Mouse (Mus musculus): Measurements from ENCODE around the gene Sept11. TPM values are rescaled to one million over a fixed set of nuclear protein-coding genes. Genes with fewer than 3 reads are reported as not detected.

Gene Sept11
- polyA plus RNA-seq, 1 experiment from 2014 or later, result 82.0 TPM

DNA sequence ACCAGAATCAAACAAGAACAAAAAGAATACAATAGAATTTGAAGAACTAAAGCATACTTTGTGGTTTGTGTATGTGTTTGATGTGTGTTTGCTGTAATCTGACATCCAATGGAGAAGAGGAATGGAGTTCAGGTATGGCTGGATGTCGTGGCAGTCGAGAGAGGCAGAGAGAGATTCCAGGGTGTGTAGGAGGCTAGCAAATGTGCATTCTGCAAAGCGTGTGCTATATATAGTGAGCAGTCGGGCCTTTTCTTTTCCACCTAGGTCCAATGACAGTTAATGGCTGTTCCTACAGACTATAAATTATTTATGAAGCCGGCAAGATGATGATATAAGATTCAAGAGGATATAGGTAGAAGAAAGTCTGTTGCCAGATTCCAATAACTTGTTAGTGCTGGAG is 20.3 kb downstream of the Sept11 start:
- Histone ChIP-seq H3K9me3 (no peaks in the 10 kb centered on the region), H3K4me2 (no peak overlapping the region), H3K4me1 (peaks cover 29% of the 10 kb centered on the region), H3K27ac (replicated peaks) (no peak overlapping the region), H3K4me3 (no peak overlapping the region), H3K36me3 (peaks cover 13% of the 10 kb centered on the region), H3K9ac (no peak overlapping the region), H3K27me3 (replicated peaks) (no peaks in the 10 kb centered on the region)
- ATAC-seq (ENCODE audit: extremely low read depth, insufficient number of reproducible peaks, low FRiP score, low TSS enrichment), result no peak
- WGBS, result 56% methylated on average over 5 of the region's 5 CpGs

DNA sequence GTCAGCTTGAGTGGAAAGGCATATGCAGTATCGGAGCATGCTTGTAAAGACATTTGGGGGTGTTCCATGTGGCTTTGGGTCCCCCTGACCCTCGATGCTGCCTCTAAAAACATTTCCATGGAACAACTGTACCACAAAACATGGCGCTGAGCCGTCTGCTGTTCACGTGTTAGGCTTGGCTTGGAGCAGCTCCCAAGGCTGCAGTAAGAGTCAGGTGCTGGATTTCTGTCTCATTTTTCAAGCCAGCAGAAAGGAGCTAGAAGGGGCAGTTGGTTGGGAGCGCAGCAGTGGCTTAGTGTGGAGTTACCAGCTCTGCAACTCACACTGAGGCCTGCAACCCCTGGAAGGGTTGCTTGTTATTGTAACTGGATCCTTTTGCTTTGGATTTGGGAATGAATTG is 21.3 kb downstream of the Sept11 start:
- H3K9me3 ChIP-seq, result no peaks in the 10 kb centered on the region
- no peak for ATAC-seq (ENCODE audit: extremely low read depth, insufficient number of reproducible peaks, low FRiP score, low TSS enrichment)
- H3K4me3 ChIP-seq, result no peak overlapping the region
- no peaks in the 10 kb centered on the region for H3K27me3 ChIP-seq (replicated peaks)
- no peak overlapping the region for H3K9ac ChIP-seq
- H3K27ac ChIP-seq (replicated peaks), result 0 out of 2 replicates have a peak overlapping the region, but pooled peaks have one; percentile 2
- peaks cover 29% of the 10 kb centered on the region for H3K4me1 ChIP-seq
- 79% methylated on average over 6 of the region's 6 CpGs for WGBS
- H3K36me3 ChIP-seq, result peaks cover 13% of the 10 kb centered on the region
- H3K4me2 ChIP-seq, result no peak overlapping the region

DNA sequence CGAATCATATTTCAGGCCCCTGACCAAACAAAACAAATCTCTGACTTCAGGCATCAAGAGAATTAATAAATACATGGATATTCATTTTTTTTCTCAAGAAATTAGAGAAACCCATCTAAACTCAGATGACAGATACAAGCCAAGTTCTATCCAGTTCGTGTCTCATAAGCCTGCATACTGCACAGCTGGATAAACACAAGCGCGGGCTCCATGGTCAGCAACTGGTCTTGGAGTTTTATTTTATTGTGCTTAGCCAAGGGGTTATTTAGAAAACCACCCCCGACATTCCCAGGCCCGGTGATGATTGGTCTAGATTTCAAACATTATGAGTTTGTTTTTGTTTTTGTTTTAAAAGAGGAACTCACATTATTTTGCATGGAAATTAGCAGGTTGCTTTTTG is 21.8 kb downstream of the Sept11 start:
- Histone ChIP-seq H3K9ac (no peak overlapping the region), H3K9me3 (no peaks in the 10 kb centered on the region), H3K4me1 (peaks cover 29% of the 10 kb centered on the region), H3K4me2 (no peak overlapping the region), H3K27me3 (replicated peaks) (no peaks in the 10 kb centered on the region), H3K27ac (replicated peaks) (no peak overlapping the region), H3K36me3 (peaks cover 9% of the 10 kb centered on the region), H3K4me3 (no peak overlapping the region)
- 79% methylated on average over 6 of the region's 6 CpGs for WGBS
- no peak for ATAC-seq (ENCODE audit: extremely low read depth, insufficient number of reproducible peaks, low FRiP score, low TSS enrichment)

DNA sequence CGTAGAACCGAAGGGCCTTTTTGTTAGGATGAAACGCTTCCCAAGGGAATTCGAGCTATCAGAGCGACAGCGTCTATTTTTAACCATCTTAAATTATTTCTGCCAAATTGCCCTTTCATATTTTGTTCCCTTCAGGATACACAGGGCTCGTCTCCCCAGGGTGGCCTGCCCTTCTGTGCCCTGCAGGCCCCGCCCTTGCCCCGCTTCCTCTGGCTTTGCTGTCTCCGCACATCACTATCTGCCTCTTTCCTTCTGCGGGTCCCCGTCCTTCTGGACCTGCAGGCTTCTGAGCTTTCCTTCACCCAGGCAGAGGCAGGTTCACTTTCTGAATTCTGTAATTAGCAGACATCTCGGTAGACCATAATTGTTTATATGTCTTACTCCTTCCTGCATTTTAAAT is 22.6 kb downstream of the Sept11 start:
- H3K4me1 ChIP-seq, result peaks cover 37% of the 10 kb centered on the region
- H3K4me3 ChIP-seq, result no peak overlapping the region
- peaks cover 7% of the 10 kb centered on the region for H3K36me3 ChIP-seq
- no peak overlapping the region for H3K9ac ChIP-seq
- no peaks in the 10 kb centered on the region for H3K9me3 ChIP-seq
- H3K27me3 ChIP-seq (replicated peaks), result no peaks in the 10 kb centered on the region
- H3K4me2 ChIP-seq, result no peak overlapping the region
- ATAC-seq (ENCODE audit: extremely low read depth, insufficient number of reproducible peaks, low FRiP score, low TSS enrichment), result no peak
- 64% methylated on average over 13 of the region's 13 CpGs for WGBS
- H3K27ac ChIP-seq (replicated peaks), result no peak overlapping the region

DNA sequence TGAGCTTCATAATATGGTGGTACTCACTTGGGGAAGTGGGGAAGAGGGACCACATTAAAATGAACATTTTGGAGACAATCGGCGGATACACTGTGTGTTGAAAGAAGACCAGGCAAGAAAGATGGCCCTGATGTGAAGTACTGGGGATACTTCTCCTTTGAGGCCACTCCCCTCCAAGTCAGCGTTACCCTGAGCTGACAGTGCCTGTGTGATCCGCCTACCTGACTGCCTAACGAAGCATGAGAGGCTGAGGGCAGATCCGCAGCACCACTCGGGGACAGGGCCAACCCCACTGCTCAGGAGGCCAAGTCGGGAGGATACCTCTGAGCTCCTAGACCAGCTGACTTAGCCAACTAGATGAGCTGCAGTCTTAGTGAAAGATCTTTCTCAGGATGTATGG is 24.4 kb downstream of the Sept11 start:
- Histone ChIP-seq H3K4me2 (no peak overlapping the region), H3K27me3 (replicated peaks) (no peaks in the 10 kb centered on the region), H3K4me3 (no peak overlapping the region), H3K27ac (replicated peaks) (no peak overlapping the region), H3K9me3 (no peaks in the 10 kb centered on the region), H3K9ac (no peak overlapping the region), H3K4me1 (peaks cover 42% of the 10 kb centered on the region), H3K36me3 (peaks cover 4% of the 10 kb centered on the region)
- 84% methylated on average over 8 of the region's 8 CpGs for WGBS
- no peak for ATAC-seq (ENCODE audit: extremely low read depth, insufficient number of reproducible peaks, low FRiP score, low TSS enrichment)

DNA sequence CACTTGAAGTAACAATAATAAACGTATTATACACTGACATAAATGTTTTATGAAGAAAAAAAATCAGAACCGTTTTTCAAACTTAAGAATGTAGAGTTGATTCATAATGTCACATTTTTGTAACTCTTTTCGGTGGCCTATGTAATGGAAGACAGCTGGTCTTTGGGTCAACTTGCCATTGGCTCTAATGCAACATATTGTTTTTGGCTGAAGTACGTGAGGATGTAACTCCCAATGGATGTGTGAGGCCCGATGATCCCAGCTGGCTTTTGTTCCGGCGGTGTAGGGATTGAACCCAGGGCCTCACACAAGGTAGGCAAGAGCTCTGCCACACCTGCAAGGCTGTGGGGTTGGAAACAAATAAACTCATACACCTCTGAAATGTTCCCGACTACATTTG is 28.4 kb downstream of the Sept11 start:
- 79% methylated on average over 8 of the region's 8 CpGs for WGBS

DNA sequence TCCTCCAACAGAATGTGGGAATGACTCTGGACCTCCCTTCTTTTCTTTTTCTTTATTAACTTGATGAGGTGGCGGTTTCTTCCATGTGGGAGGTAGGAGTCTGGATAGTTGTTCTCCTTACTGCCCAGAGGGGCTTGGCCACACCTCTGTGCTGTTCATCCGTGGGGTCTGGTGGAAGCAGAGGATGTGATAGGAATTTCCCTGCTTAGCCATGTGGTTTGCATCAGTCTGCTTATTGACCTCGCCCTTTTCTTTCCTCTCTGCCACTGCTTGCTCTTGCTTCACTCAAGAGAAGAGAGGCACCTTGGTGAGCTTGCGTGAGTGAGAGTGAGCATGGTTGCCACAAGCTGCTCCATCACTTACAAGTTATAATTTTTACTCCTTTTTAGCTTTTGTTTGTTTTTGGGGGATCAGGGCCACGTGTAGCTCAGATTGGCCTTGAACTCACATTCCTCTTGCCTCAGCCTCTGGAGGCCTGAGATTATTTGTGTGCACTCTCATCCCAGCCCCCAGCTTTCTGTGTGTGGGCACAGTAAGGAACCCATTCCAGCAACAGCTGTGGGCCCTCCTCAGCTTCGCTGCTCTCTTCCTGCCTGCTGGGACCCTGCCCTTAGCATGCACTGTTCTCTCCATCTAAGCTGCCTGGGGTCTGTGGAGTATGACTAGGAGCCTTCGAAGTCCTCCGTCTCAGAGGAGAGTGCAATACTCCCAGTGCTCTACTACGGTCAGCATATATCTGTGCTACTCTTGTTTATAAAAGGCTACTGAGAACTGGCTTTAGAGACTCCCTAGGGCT is 31.0 kb downstream of the Sept11 start:
- Histone ChIP-seq H3K9ac (no peak overlapping the region), H3K4me2 (no peak overlapping the region), H3K4me3 (no peak overlapping the region), H3K36me3 (no peaks in the 10 kb centered on the region), H3K4me1 (peaks cover 69% of the 10 kb centered on the region), H3K27ac (replicated peaks) (peak overlapping the region; percentile 51), H3K27me3 (replicated peaks) (no peaks in the 10 kb centered on the region), H3K9me3 (no peaks in the 10 kb centered on the region)
- WGBS, result 48% methylated on average over 9 of the region's 9 CpGs
- no peak for ATAC-seq (ENCODE audit: extremely low read depth, insufficient number of reproducible peaks, low FRiP score, low TSS enrichment)

More for the DNA sequence above, 28.4 kb downstream of the Sept11 start:
- Histone ChIP-seq H3K4me3 (no peak overlapping the region), H3K4me1 (peaks cover 43% of the 10 kb centered on the region), H3K27ac (replicated peaks) (no peak overlapping the region), H3K9me3 (no peaks in the 10 kb centered on the region), H3K36me3 (peaks cover 3% of the 10 kb centered on the region; the same call in 1 of the 2 replicates), H3K4me2 (no peak overlapping the region), H3K27me3 (replicated peaks) (no peaks in the 10 kb centered on the region), H3K9ac (no peak overlapping the region)
- ATAC-seq (ENCODE audit: extremely low read depth, insufficient number of reproducible peaks, low FRiP score, low TSS enrichment), result no peak

DNA sequence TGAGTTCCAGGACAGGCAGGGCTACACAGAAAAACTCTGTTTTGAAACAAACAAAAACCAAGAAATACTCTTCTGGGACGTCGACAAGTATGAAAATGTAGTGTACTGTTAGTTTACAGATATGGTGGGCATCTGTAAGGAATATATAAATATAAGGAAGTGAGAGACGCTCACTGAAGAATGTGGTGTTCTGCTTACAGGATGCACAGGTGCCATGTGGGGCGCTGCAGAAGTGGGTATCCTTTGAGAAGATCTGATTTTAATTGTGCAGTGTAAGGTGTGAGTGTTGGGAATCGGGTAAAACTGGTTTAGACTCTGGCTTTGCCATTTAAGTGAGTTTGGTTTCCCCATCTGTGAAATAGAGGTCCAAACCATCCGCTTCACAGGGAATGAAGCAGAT is 32.1 kb downstream of the Sept11 start:
- WGBS, result 90% methylated on average over 6 of the region's 6 CpGs
- Histone ChIP-seq H3K27ac (replicated peaks) (no peak overlapping the region), H3K4me1 (peaks cover 78% of the 10 kb centered on the region), H3K4me3 (no peak overlapping the region), H3K9me3 (no peaks in the 10 kb centered on the region), H3K36me3 (no peaks in the 10 kb centered on the region), H3K4me2 (no peak overlapping the region), H3K9ac (no peak overlapping the region), H3K27me3 (replicated peaks) (no peaks in the 10 kb centered on the region)
- no peak for ATAC-seq (ENCODE audit: extremely low read depth, insufficient number of reproducible peaks, low FRiP score, low TSS enrichment)

DNA sequence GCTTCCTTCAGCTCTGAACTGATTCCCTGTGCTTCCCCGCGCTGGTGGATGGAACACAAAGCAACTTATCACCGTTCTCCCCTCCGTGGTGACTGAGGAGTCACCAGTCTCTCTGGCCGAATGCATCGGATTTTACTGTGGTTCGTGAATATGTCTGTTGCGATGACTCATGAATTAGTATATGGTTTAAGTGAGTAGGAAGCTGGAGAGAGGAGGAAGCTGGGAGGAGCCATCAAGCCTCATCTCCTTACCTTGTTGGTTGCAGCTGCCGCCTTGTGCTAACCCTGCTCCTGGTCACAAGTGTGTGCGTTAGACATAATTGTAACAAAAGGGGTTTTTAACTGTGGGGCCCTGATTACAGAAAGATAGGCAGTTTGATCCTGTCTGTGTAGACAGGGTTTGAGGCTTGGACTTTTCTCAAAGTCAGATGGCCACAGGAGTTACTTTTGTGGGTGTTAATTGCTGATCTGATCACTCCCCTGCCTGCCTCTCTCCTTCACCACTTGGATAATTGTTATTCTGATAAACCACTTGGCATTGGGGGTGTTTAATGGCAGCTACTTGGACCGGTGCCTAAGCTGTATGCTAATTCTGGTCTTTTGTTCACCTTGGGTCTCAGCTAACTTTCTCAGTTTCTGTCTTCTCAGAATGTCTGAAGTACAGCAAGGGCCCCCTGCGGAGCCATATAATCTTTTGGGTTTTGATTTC is 33.1 kb downstream of the Sept11 start:
- H3K27me3 ChIP-seq (replicated peaks), result no peaks in the 10 kb centered on the region
- peak overlapping the region; percentile 47 for H3K9ac ChIP-seq
- peaks cover 78% of the 10 kb centered on the region for H3K4me1 ChIP-seq
- H3K4me2 ChIP-seq, result peak overlapping the region; percentile 25
- no peaks in the 10 kb centered on the region for H3K36me3 ChIP-seq
- H3K27ac ChIP-seq (replicated peaks), result peak overlapping the region; percentile 61
- ATAC-seq (ENCODE audit: extremely low read depth, insufficient number of reproducible peaks, low FRiP score, low TSS enrichment), result no peak
- no peaks in the 10 kb centered on the region for H3K9me3 ChIP-seq
- H3K4me3 ChIP-seq, result no peak overlapping the region
- WGBS, result 43% methylated on average over 12 of the region's 12 CpGs

DNA sequence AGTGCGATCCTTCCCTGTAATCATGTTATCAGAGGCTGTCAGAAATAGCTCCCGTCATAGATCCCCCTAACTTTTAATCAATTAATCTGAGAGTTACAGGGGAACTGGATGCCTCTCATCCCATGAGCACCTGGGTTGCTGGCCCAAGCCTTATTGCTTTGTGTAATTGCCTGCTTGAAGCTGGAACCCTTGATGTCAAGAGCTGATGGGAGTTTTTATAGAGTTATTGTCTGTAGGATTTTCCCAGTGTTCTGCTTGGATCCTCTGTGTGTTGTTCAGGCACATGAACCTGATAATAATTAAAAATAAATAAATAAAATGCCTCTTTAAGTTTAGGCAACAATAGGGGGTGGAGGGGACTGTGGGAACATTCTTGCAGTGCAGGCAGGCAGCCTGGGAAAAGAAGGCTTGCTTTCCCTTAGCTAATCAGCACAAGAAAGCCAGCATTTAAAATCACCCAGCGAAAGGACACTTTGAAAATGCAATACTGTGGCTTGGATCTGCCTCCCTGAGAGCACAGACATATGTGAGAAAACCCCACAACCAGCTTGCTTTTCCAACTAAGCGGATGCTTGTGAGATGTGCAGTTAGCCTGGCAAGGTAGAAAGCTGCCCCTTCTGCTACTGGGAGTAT is 33.8 kb downstream of the Sept11 start:
- no peaks in the 10 kb centered on the region for H3K27me3 ChIP-seq (replicated peaks)
- 47% methylated on average over 4 of the region's 4 CpGs for WGBS
- no peak for ATAC-seq (ENCODE audit: extremely low read depth, insufficient number of reproducible peaks, low FRiP score, low TSS enrichment)
- peak overlapping the region; percentile 28; the same call in 1 of the 2 replicates for H3K4me2 ChIP-seq
- H3K4me3 ChIP-seq, result no peak overlapping the region
- H3K9ac ChIP-seq, result peak overlapping the region; percentile 47
- peaks cover 84% of the 10 kb centered on the region for H3K4me1 ChIP-seq
- no peaks in the 10 kb centered on the region for H3K9me3 ChIP-seq
- H3K27ac ChIP-seq (replicated peaks), result peak overlapping the region; percentile 61
- H3K36me3 ChIP-seq, result no peaks in the 10 kb centered on the region

DNA sequence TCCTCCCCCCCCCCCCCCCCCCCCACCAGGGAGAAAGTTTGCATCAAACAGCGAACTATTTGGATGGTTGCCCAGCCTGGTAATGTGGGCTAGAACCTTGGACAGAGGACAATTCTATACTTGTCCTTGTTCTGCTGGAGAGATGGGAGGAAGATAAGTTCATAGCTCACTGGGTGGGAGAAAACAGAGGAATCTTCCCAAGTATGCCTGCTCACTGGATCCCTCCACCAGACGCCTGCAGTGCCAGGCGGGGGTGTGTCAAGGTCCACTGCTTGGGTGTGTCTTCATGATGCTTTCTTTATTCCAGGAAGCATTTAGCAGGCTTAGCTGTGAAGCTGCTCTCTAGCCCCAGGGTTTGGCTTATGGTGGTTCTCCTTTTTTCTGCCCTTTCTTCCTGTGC is 34.5 kb downstream of the Sept11 start:
- peak overlapping the region; percentile 61; the same call in 1 of the 2 replicates for H3K27ac ChIP-seq (replicated peaks)

More for the DNA sequence above, 34.5 kb downstream of the Sept11 start:
- Histone ChIP-seq H3K9me3 (no peaks in the 10 kb centered on the region), H3K4me3 (no peak overlapping the region), H3K36me3 (no peaks in the 10 kb centered on the region), H3K9ac (peak overlapping the region; percentile 52), H3K27me3 (replicated peaks) (no peaks in the 10 kb centered on the region), H3K4me2 (peak overlapping the region; percentile 28), H3K4me1 (peaks cover 91% of the 10 kb centered on the region)
- WGBS, result 19% methylated on average over 3 of the region's 3 CpGs
- no peak for ATAC-seq (ENCODE audit: extremely low read depth, insufficient number of reproducible peaks, low FRiP score, low TSS enrichment)
